ENCODE assay signal across 9 mouse cellular contexts in the genomic region with DNA sequence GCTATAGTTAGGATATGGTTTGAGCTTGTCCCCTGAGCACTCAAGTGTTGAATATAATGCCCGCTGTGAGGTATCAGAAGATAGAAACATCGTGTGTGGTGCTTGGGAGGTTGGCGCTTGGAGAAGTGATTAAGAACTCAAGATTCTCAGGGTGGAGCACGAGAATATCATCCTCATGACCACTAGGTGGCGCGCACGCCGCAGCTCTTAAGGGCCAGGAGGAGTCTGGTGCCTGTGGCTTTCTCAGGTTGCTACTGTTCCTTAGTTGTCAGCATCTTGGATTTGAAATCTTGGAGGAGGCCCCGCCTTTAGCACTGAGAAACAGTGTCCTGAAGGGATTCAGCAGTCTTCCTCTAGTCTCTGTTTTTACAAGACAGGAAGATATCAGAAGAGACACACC. TPM values are rescaled to one million over a fixed set of nuclear protein-coding genes. Genes with fewer than 3 reads are reported as not detected.
A peak's percentile ranks its signal among the peaks of the same experiment; 100 is the strongest.
DNase-seq lines count a peak whose midpoint lies in the region; ATAC-seq and TF ChIP-seq lines count a peak whose summit lies in the region.
"Had no signal": no experiment of that assay in that cellular context is flagged by ENCODE, and none has a peak within 500 bp of the region (broad histone marks: within the 10 kb centered on the region; RNA-seq: fewer than 3 reads in every experiment).

No protein-coding gene starts in this region.

- ATAC-seq in erythroblast, adult 5-6 weeks (replicated peaks; ENCODE audit: low FRiP score, poor library complexity, severe bottlenecking): peak; percentile 90
- peak; percentile 75; the same call in 1 of the 2 replicates for ATAC-seq in lung, embryonic 14.5 days (ENCODE audit: insufficient read depth)

- peak; percentile 37 to 55 for DNase-seq in CD8-positive naive resting alpha-beta T cell, adult 2 months (ENCODE audit: low read depth in 2 of 2, low spot score in 2 of 2)
- peak; percentile 72 to 79 for DNase-seq in heart, postnatal 14 days
- peak; percentile 62 for DNase-seq in large intestine, adult 2 months (ENCODE audit: low read depth, low spot score)
- DNase-seq in lung, embryonic 14.5 days: peak; percentile 88
- DNase-seq in ovary, postnatal 36 days (ENCODE audit: low spot score): peak; percentile 73
- peak; percentile 71 for DNase-seq in thymus, postnatal 14 days

- no peak for TF ChIP-seq POLR2A in bone marrow, adult 2 months (IDR thresholded peaks at IDR 0.05; ENCODE audit: borderline replicate concordance, control insufficient read depth, low read depth, low read length)

- H3K4me3 ChIP-seq in bone marrow, adult 2 months (replicated peaks; ENCODE audit: control insufficient read depth, low read depth, low read length): no peak overlapping the region
- H3K4me3 ChIP-seq in lung, embryonic 14.5 days (ENCODE audit: low read depth, low read length): no peak overlapping the region
- H3K4me3 ChIP-seq: heart, embryonic 13.5 days had no signal

- H3K27ac ChIP-seq in bone marrow, adult 2 months (ENCODE audit: control insufficient read depth, insufficient read depth, low read depth, low read length, poor library complexity): no peak overlapping the region
- H3K27ac ChIP-seq in lung, embryonic 14.5 days (ENCODE audit: low read depth): no peak overlapping the region
- H3K27ac ChIP-seq: heart, embryonic 13.5 days had no signal

- H3K9ac ChIP-seq in lung, embryonic 14.5 days: no peak overlapping the region
- H3K9ac ChIP-seq: heart, embryonic 13.5 days had no signal

- intact Hi-C loops in heart, postnatal 14 days (cut with DNase I): loop anchor here (5.0 kb wide), 1 partner anchor 896 kb away; no protein-coding TSS in a partner anchor

- H3K4me2 ChIP-seq in lung, embryonic 14.5 days: no peak overlapping the region
- H3K4me2 ChIP-seq: heart, embryonic 13.5 days had no signal

- H3K27me3 ChIP-seq in lung, embryonic 14.5 days (ENCODE audit: insufficient read depth, low read length): no peaks in the 10 kb centered on the region
- H3K27me3 ChIP-seq: heart, embryonic 13.5 days had no signal

- no peaks in the 10 kb centered on the region for H3K9me3 ChIP-seq in lung, embryonic 14.5 days (ENCODE audit: low read depth, low read length)
- H3K9me3 ChIP-seq: heart, embryonic 13.5 days had no signal

- WGBS in bone marrow, adult 2 months: under 1% methylated on average over 9 of the region's 9 CpGs
- 4% methylated on average over 9 of the region's 9 CpGs for WGBS in large intestine, adult 2 months
- 3% methylated on average over 9 of the region's 9 CpGs for WGBS in lung, embryonic 14.5 days

- peak; percentile 93 for TF ChIP-seq CTCF in bone marrow, adult 2 months (IDR thresholded peaks at IDR 0.05; ENCODE audit: control insufficient read depth, insufficient read depth, low read length)
- TF ChIP-seq CTCF in lung, embryonic 14.5 days (IDR thresholded peaks at IDR 0.05; ENCODE audit: low read depth): peak; percentile 90

- H3K36me3 ChIP-seq in lung, embryonic 14.5 days (ENCODE audit: insufficient read depth): no peaks in the 10 kb centered on the region
- H3K36me3 ChIP-seq: heart, embryonic 13.5 days had no signal

- H3K4me1 ChIP-seq in bone marrow, adult 2 months (ENCODE audit: control insufficient read depth, insufficient read depth, low read length): no peaks in the 10 kb centered on the region; the same call in 1 of the 2 replicates
- no peaks in the 10 kb centered on the region for H3K4me1 ChIP-seq in lung, embryonic 14.5 days (ENCODE audit: insufficient read depth)

RNA-seq across cellular contexts. Expression of gene Serpinb1a, which starts 15.5 kb away (rescaled TPM):
- 42.2 and 91.9 TPM in 2 replicates for polyA plus RNA-seq in bone marrow, adult 2 months (2011; ENCODE audit: insufficient read depth, insufficient read length, low replicate concordance, missing spikeins)
- 141 and 144 TPM in 2 replicates for total RNA-seq in erythroblast, adult 5-6 weeks (2015; ENCODE audit: low replicate concordance)
- 133 and 225 TPM in 2 replicates for total RNA-seq in erythroblast, adult 5-6 weeks (2017; ENCODE audit: low replicate concordance)
- 1 to 10 TPM; 7.4 to 8.4 TPM for total RNA-seq in heart, postnatal 14 days (2021)
- polyA plus RNA-seq in large intestine, adult 2 months (2012; rRNA removed): 263 and 433 TPM in 2 replicates
- 5.1 and 6.4 TPM in 2 replicates for polyA plus RNA-seq in lung, embryonic 14.5 days (2014; fragmentation: Nextera tagmentation; extraction: Ambion mirVana)

RNA-seq across cellular contexts. Expression of gene Serpinb1c, which starts 31.5 kb away (rescaled TPM):
- polyA plus RNA-seq in bone marrow, adult 2 months (2011; ENCODE audit: insufficient read depth, insufficient read length, low replicate concordance, missing spikeins): not detected in 2 replicates
- total RNA-seq in erythroblast, adult 5-6 weeks (2015; ENCODE audit: low replicate concordance): not detected in 2 replicates
- not detected in 2 replicates for total RNA-seq in erythroblast, adult 5-6 weeks (2017; ENCODE audit: low replicate concordance)
- total RNA-seq in heart, postnatal 14 days (2021): under 1 TPM; 0.45 to 0.95 TPM
- not detected in 2 replicates for polyA plus RNA-seq in large intestine, adult 2 months (2012; rRNA removed)
- polyA plus RNA-seq in lung, embryonic 14.5 days (2014; fragmentation: Nextera tagmentation; extraction: Ambion mirVana): not detected in 2 replicates
